Mouse (Mus musculus): Measurements from ENCODE around the gene Rab8b. TPM values are rescaled to one million over a fixed set of nuclear protein-coding genes. Genes with fewer than 3 reads are reported as not detected.

Gene Rab8b
- 30.4 and 30.6 TPM in 2 replicates for polyA plus RNA-seq (2015; fragmentation: Nextera tagmentation; extraction: Ambion mirVana)

DNA sequence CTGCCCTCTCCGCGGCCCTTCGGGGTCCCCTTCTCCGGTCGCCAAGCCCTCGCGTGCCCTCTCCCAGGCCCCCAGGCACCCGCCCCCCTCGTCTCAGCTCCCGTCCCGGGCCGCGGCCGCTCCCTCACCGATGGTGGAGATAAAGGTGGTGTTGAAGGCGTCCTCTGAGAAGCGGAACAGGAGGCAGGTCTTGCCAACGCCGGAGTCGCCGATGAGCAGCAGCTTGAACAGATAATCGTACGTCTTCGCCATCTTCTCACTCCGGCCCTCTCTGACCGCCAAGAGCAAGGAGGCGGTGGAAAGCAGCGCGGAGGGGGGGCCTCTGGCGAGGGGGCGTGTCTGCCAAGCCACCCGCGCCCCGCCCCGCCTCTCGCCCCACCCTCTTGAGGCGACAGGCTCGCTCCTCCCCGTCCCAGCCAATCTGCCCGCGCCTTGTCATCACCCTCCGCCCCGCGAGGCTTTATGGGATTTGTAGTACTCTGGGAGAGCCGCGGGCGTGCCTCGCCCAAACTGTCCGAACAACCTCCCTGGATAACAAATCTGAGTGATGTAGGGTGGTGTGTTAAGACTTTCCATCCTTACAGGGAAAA is at the start of gene Rab8b:
TSS of gene Rab8b (minus strand) at position 306 of the 590 bp plus-strand sequence.
- H3K9ac ChIP-seq (ENCODE audit: low read depth, low read length): peak within 1 kb of the TSS; percentile 99
- peak within 1 kb of the TSS; percentile 98 for H3K4me3 ChIP-seq (ENCODE audit: low read depth, low read length)
- no peaks in the 10 kb centered on the region for H3K9me3 ChIP-seq (replicated peaks; ENCODE audit: control insufficient read depth, low read length)
- no peaks in the 10 kb centered on the region for H3K27me3 ChIP-seq (ENCODE audit: control insufficient read depth, insufficient read depth, low read depth, low read length)
- H3K4me1 ChIP-seq (ENCODE audit: control insufficient read depth, low read depth, low read length): peaks cover 41% of the 10 kb centered on the region
- H3K27ac ChIP-seq (ENCODE audit: low read length): peak within 1 kb of the TSS; percentile 96
- ATAC-seq (ENCODE audit: low read depth): peak; percentile 93
- H3K4me2 ChIP-seq (ENCODE audit: low read depth, low read length): peak within 1 kb of the TSS; percentile 85
- WGBS (ENCODE audit: insufficient replicate concordance): under 1% methylated on average over 49 of the region's 49 CpGs
- no peaks in the 10 kb centered on the region for H3K36me3 ChIP-seq (ENCODE audit: control insufficient read depth, insufficient read depth)

DNA sequence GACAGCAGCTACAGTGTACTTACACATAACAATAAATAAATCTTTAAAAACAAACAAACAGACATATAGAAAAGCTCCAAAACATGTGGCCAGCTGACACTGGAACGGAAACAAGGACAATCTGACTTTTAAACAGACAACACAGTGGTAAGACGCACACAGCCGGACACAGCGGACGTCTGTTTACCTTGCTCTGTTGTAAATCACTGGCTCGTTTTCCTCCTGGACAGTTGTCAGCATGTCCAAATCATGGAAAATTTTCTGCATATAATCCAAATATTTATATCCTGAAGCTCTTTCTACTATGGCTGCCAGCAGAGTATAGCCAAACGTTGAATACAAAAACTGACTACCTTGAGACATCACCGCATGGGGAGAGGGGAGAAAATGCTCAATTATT is 48.0 kb upstream of the Rab8b start:
- WGBS (ENCODE audit: insufficient replicate concordance): 82% methylated on average over 8 of the region's 8 CpGs

DNA sequence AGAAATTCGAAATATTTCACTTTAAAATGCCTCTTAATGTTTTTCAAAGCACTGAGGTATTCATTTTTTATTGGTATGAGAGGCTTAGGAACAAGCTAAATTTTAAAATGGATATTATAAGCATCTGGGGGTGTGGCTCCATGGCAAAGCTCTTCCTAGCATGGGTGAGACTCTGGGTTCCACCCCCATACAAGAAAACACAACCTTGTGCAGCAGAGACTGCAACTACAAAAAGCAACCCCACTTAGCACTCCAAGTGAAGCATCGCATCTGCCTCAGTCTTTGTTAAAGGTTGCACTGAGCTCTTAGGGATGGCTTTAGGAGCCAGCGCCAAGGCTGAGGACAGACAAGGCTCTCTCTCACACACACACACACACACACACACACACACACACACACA is 42.0 kb upstream of the Rab8b start:
- H3K4me2 ChIP-seq (ENCODE audit: low read depth, low read length): no peak overlapping the region
- no peak overlapping the region for H3K9ac ChIP-seq (ENCODE audit: low read depth, low read length)
- ATAC-seq (ENCODE audit: low read depth): no peak
- no peaks in the 10 kb centered on the region for H3K9me3 ChIP-seq (replicated peaks; ENCODE audit: control insufficient read depth, low read length)
- H3K4me1 ChIP-seq (ENCODE audit: control insufficient read depth, low read depth, low read length): no peaks in the 10 kb centered on the region
- no peaks in the 10 kb centered on the region for H3K27me3 ChIP-seq (ENCODE audit: control insufficient read depth, insufficient read depth, low read depth, low read length)
- no peaks in the 10 kb centered on the region for H3K36me3 ChIP-seq (ENCODE audit: control insufficient read depth, insufficient read depth)
- 67% methylated on average over 3 of the region's 3 CpGs for WGBS (ENCODE audit: insufficient replicate concordance)
- no peak overlapping the region for H3K4me3 ChIP-seq (ENCODE audit: low read depth, low read length)
- no peak overlapping the region for H3K27ac ChIP-seq (ENCODE audit: low read length)

More for the DNA sequence above, 48.0 kb upstream of the Rab8b start:
- Histone ChIP-seq H3K4me2 (ENCODE audit: low read depth, low read length) (no peak overlapping the region), H3K36me3 (ENCODE audit: control insufficient read depth, insufficient read depth) (peaks cover 7% of the 10 kb centered on the region; the same call in 1 of the 2 replicates), H3K9ac (ENCODE audit: low read depth, low read length) (no peak overlapping the region), H3K4me3 (ENCODE audit: low read depth, low read length) (no peak overlapping the region), H3K9me3 (replicated peaks; ENCODE audit: control insufficient read depth, low read length) (no peaks in the 10 kb centered on the region), H3K27ac (ENCODE audit: low read length) (no peak overlapping the region), H3K4me1 (ENCODE audit: control insufficient read depth, low read depth, low read length) (no peaks in the 10 kb centered on the region), H3K27me3 (ENCODE audit: control insufficient read depth, insufficient read depth, low read depth, low read length) (no peaks in the 10 kb centered on the region)
- no peak for ATAC-seq (ENCODE audit: low read depth)

DNA sequence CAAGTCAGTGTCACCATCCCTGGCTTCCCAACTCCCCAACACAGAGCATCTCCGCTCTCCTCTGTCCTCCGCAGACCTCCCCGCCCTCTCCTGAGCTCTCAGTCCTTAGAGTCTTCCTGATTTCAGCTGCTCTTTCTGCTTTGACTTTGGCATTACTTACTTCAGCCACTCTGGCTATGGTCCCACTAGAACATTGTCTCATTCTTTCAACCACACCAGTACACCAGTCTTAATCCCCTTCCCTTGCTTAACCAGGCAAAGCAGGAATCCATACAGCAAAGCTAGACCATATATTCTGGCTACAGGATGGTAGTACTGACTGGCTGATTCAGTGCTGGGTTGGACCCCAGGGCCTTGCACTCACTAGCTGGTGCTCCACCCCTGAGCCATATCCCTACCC is 38.0 kb upstream of the Rab8b start:
- no peaks in the 10 kb centered on the region for H3K4me1 ChIP-seq (ENCODE audit: control insufficient read depth, low read depth, low read length)
- no peak overlapping the region for H3K9ac ChIP-seq (ENCODE audit: low read depth, low read length)
- H3K9me3 ChIP-seq (replicated peaks; ENCODE audit: control insufficient read depth, low read length): no peaks in the 10 kb centered on the region
- no peaks in the 10 kb centered on the region for H3K27me3 ChIP-seq (ENCODE audit: control insufficient read depth, insufficient read depth, low read depth, low read length)
- H3K36me3 ChIP-seq (ENCODE audit: control insufficient read depth, insufficient read depth): no peaks in the 10 kb centered on the region
- 90% methylated on average over 3 of the region's 3 CpGs for WGBS (ENCODE audit: insufficient replicate concordance)
- no peak overlapping the region for H3K4me3 ChIP-seq (ENCODE audit: low read depth, low read length)
- no peak overlapping the region for H3K4me2 ChIP-seq (ENCODE audit: low read depth, low read length)
- H3K27ac ChIP-seq (ENCODE audit: low read length): no peak overlapping the region
- ATAC-seq (ENCODE audit: low read depth): no peak

DNA sequence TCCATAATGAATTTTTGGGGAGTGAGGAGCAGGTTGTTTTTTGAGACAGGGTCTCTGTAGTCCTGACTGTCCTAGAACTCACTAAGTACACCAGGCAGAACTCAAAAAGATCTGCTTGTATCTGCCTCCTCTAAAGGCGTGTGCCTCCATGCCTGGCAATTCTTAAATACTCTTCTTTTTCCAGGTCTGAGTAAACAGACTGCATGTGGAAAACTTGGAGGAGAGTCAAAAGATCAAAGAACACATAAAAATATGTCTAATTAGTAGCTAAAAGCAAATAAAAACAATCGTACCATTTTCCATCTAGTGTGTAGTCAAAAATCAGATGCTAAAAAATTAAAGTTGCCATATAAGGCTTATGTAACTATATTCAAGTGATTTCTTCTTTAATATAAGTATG is 33.4 kb upstream of the Rab8b start:
- Histone ChIP-seq H3K27me3 (ENCODE audit: control insufficient read depth, insufficient read depth, low read depth, low read length) (no peaks in the 10 kb centered on the region), H3K36me3 (ENCODE audit: control insufficient read depth, insufficient read depth) (peaks cover 8% of the 10 kb centered on the region), H3K4me3 (ENCODE audit: low read depth, low read length) (no peak overlapping the region), H3K9ac (ENCODE audit: low read depth, low read length) (no peak overlapping the region), H3K9me3 (replicated peaks; ENCODE audit: control insufficient read depth, low read length) (no peaks in the 10 kb centered on the region), H3K4me2 (ENCODE audit: low read depth, low read length) (no peak overlapping the region), H3K4me1 (ENCODE audit: control insufficient read depth, low read depth, low read length) (no peaks in the 10 kb centered on the region), H3K27ac (ENCODE audit: low read length) (no peak overlapping the region)
- 59% methylated on average over 2 of the region's 2 CpGs for WGBS (ENCODE audit: insufficient replicate concordance)
- ATAC-seq (ENCODE audit: low read depth): no peak

DNA sequence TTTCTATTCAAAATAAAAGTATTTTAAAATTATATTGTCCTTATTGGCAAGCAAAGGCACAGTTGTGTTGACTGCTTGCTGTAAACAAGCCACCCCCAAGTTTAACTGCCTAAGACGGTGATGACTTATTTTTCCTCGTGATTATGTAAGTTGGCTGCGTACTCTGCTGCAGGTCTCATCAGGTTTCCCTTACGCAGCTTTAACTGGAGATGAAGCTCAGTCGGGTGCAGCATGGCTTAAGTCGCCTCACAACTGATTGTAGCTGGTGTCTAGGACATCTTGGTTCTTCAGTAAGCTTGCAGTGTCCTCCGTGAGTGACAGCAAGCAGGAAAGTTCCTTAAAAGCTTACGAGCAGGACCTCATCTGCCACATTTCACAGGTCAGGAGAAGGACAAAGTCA is 32.8 kb upstream of the Rab8b start:
- Histone ChIP-seq H3K9ac (ENCODE audit: low read depth, low read length) (no peak overlapping the region), H3K9me3 (replicated peaks; ENCODE audit: control insufficient read depth, low read length) (no peaks in the 10 kb centered on the region), H3K4me3 (ENCODE audit: low read depth, low read length) (no peak overlapping the region), H3K4me1 (ENCODE audit: control insufficient read depth, low read depth, low read length) (no peaks in the 10 kb centered on the region; the same call in 1 of the 2 replicates), H3K36me3 (ENCODE audit: control insufficient read depth, insufficient read depth) (peaks cover 10% of the 10 kb centered on the region), H3K27me3 (ENCODE audit: control insufficient read depth, insufficient read depth, low read depth, low read length) (no peaks in the 10 kb centered on the region), H3K4me2 (ENCODE audit: low read depth, low read length) (no peak overlapping the region), H3K27ac (ENCODE audit: low read length) (no peak overlapping the region)
- 69% methylated on average over 8 of the region's 8 CpGs for WGBS (ENCODE audit: insufficient replicate concordance)
- ATAC-seq (ENCODE audit: low read depth): no peak

DNA sequence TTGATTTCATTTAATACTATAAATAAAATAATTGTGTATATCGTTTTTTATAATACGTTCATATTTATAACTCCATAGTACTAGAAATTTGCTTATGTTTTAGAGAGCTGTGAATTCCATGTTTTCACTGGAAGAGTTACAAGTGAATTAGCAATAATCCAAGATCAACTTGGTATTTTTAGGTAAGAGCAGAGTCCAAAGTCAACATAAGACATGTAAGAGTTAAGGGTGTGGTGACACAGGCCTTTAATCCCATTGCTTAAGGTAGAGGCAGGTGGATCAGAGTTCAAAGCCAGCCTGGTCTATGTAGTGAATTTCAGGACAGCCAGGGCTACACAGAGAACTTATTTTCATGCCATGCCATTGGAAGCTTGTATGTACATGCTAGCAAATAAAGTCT is 29.0 kb upstream of the Rab8b start:
- Histone ChIP-seq H3K27ac (ENCODE audit: low read length) (no peak overlapping the region), H3K36me3 (ENCODE audit: control insufficient read depth, insufficient read depth) (peaks cover 10% of the 10 kb centered on the region), H3K9me3 (replicated peaks; ENCODE audit: control insufficient read depth, low read length) (no peaks in the 10 kb centered on the region), H3K4me2 (ENCODE audit: low read depth, low read length) (no peak overlapping the region), H3K27me3 (ENCODE audit: control insufficient read depth, insufficient read depth, low read depth, low read length) (no peaks in the 10 kb centered on the region), H3K4me1 (ENCODE audit: control insufficient read depth, low read depth, low read length) (peaks cover 7% of the 10 kb centered on the region), H3K4me3 (ENCODE audit: low read depth, low read length) (no peak overlapping the region), H3K9ac (ENCODE audit: low read depth, low read length) (no peak overlapping the region)
- WGBS (ENCODE audit: insufficient replicate concordance): 89% methylated on average over 2 of the region's 2 CpGs
- no peak for ATAC-seq (ENCODE audit: low read depth)

DNA sequence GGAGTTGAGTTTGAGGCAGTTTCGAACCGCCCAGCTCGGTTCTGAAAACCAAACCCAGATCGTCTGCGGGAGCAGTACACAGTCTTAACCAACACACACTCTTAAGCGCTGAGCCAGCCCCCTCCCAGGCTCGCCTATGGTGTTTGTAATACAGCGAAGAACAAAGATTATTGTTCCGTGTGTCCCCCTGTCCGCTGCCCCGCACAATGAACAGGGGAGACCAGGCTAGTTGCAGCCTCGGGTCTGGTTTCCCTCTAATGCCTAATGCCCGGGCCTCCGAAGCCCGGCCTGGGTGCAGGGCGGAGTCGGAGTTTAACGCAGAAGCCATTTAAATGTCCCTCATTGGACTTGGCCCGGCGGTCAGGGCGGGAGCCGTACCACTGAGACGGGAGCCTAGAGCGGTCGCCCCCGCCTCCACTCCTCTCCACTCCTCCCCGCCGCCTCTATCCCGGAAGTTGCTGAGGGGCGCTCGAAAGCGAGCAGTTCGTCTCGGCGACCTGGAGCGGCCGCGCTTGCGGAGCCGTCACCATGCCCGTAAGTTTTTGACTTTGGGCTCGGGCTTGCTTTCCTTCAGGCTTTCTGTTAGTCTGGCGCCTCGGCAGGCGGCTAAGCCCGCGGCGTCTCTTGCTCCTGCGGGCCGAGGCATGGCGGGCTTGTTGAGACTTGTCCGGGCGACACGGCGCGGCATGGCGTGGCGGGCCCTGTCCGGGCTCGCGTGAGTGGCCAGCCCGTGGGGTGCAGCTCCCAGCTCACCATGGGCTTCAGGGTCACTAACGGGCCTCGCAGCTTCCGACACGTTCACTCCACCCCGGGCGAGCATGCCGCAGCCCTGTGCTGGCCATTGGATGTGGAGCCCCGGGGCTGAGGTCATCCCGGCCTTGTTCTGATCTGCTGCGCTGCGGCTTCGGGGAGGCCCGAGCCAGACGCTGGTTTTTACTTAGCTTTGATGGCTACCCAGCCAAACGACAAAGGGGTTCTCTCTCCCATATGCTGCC is 26.5 kb upstream of the Rab8b start, which contains the start of gene Rps27l:
TSS of gene Rps27l (plus strand) at position 440 of the 995 bp plus-strand sequence.
- H3K27ac ChIP-seq (ENCODE audit: low read length): peak within 1 kb of the TSS; percentile 94
- H3K36me3 ChIP-seq (ENCODE audit: control insufficient read depth, insufficient read depth): peaks cover 10% of the 10 kb centered on the region
- H3K4me1 ChIP-seq (ENCODE audit: control insufficient read depth, low read depth, low read length): peaks cover 7% of the 10 kb centered on the region
- peak within 1 kb of the TSS; percentile 96 for H3K9ac ChIP-seq (ENCODE audit: low read depth, low read length)
- H3K4me3 ChIP-seq (ENCODE audit: low read depth, low read length): peak within 1 kb of the TSS; percentile 99
- peak; percentile 99 for ATAC-seq (ENCODE audit: low read depth)
- no peaks in the 10 kb centered on the region for H3K27me3 ChIP-seq (ENCODE audit: control insufficient read depth, insufficient read depth, low read depth, low read length)
- peak within 1 kb of the TSS; percentile 92 for H3K4me2 ChIP-seq (ENCODE audit: low read depth, low read length)
- no peaks in the 10 kb centered on the region for H3K9me3 ChIP-seq (replicated peaks; ENCODE audit: control insufficient read depth, low read length)
- WGBS (ENCODE audit: insufficient replicate concordance): under 1% methylated on average over 75 of the region's 77 CpGs

DNA sequence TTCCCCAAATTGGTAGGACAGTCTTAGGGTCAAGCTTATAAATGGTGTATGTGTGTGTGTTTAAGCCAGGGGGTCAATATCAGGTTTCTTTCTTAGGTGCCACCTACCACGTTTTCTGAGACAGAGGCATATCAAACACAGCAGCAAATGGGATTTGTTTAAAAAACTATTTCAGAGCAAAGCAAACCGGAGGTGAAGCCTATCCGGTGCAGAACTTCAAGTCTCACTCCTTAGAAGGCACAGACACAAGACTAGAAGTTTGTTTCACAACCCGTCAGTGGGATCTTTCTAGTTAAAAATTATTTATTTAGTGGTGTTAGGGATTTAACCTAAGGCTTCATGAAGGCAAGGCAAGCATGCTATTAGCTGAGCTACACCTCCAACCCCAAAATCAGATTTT is 25.7 kb upstream of the Rab8b start:
- ATAC-seq (ENCODE audit: low read depth): no peak
- 18% methylated on average over 4 of the region's 4 CpGs for WGBS (ENCODE audit: insufficient replicate concordance)
- Histone ChIP-seq H3K27me3 (ENCODE audit: control insufficient read depth, insufficient read depth, low read depth, low read length) (no peaks in the 10 kb centered on the region), H3K36me3 (ENCODE audit: control insufficient read depth, insufficient read depth) (peaks cover 10% of the 10 kb centered on the region), H3K9me3 (replicated peaks; ENCODE audit: control insufficient read depth, low read length) (no peaks in the 10 kb centered on the region), H3K9ac (ENCODE audit: low read depth, low read length) (peak overlapping the region; percentile 81), H3K4me3 (ENCODE audit: low read depth, low read length) (peak overlapping the region; percentile 99), H3K27ac (ENCODE audit: low read length) (peak overlapping the region; percentile 94), H3K4me1 (ENCODE audit: control insufficient read depth, low read depth, low read length) (peaks cover 7% of the 10 kb centered on the region), H3K4me2 (ENCODE audit: low read depth, low read length) (peak overlapping the region; percentile 92)

Measured in liver, embryonic 16.5 days (tissue).